Mouse (Mus musculus) small intestine, adult 2 months (tissue): ENCODE data around the gene Sorcs2.

Source experiments
- CTCF ChIP-seq: fragments of 200-500 bp; IDR thresholded peaks from 2 replicates; pipeline ENCODE4 v1.5.1; 2012; ENCODE audit warnings: low read depth, mild to moderate bottlenecking, control low read depth, inconsistent platforms, low read length, moderate library complexity, mixed read lengths; ENCODE audit not compliant: insufficient replicate concordance, insufficient read length; ENCODE audit errors: extremely low read depth
- POLR2A ChIP-seq: fragments of 200-500 bp; IDR thresholded peaks from 2 replicates; pipeline ENCODE4 v1.6.1; 2012; ENCODE audit warnings: low read depth, mild to moderate bottlenecking, control low read depth, inconsistent platforms, low read length, moderate library complexity

DNA sequence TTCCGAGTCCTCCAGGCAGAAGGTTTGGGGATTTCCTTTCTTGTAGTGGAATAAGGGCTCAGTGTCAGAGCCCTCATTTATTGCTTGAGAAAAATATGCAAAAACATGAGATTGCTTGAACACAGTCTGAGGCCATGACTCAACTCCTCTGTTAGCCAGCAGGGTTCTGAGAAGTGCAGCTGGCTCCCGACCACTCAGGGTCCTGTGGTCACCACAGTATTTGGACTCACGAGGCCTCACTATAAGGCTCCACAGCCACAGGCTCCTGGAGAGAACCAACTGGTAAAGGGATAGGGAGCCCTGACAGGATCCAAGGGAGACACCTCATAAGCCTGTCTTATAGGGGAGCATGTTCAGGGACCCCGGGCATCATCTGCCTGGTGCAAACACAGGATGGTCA, 15.2 kb downstream of the Sorcs2 start:
- no peak for TF ChIP-seq CTCF
- TF ChIP-seq POLR2A = no peak
